Mouse (Mus musculus): ENCODE results near the gene Wrnip1. TPM values are rescaled to one million over a fixed set of nuclear protein-coding genes. Genes with fewer than 3 reads are reported as not detected.
A peak's percentile ranks its signal among the peaks of the same experiment; 100 is the strongest.

The Wrnip1 gene
- 26.2 and 29.0 TPM in 2 replicates for polyA plus RNA-seq (2015; fragmentation: Nextera tagmentation; extraction: Ambion mirVana)

DNA sequence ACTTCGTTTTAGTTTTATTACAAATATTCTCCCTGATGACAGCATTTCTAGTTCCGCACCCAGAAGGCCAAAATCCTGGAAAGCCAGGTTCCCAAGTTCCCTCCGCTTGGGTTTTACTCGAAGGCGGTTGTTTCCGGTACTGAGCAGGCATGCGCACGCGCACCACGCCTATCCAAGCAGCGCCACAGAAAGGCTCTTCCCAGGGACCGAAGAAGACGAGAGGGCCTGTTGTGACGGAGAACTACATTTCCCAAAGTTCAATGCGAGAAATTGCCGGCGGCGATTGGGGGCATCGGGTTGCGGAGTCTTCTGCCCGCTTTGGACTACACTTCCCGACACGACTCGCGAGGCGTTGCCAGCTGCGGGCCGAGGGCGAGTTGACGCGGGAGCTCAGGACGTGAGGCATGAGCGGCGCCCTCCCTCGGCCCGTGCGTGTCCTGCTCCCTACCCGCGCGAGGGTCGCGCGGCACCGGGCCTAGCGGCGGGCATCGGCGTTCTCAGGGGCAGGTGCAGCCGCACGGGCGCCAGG, at the start of gene Wrnip1:
Gene Wrnip1 (plus strand): TSS at position 346 of the 529 bp plus-strand sequence.
- H3K4me2 ChIP-seq = peak within 1 kb of the TSS; percentile 78
- under 1% methylated on average over 51 of the region's 51 CpGs for WGBS
- H3K27ac ChIP-seq = peak within 1 kb of the TSS; percentile 86
- peak; percentile 94 for ATAC-seq (ENCODE audit: insufficient number of reproducible peaks, low FRiP score, low TSS enrichment, low read depth)
- H3K36me3 ChIP-seq = peaks cover 14% of the 10 kb centered on the region
- H3K9me3 ChIP-seq = no peaks in the 10 kb centered on the region
- peak within 1 kb of the TSS; percentile 84 for H3K9ac ChIP-seq
- no peaks in the 10 kb centered on the region for H3K27me3 ChIP-seq
- peak within 1 kb of the TSS; percentile 83 for H3K4me3 ChIP-seq
- H3K4me1 ChIP-seq = peaks cover 13% of the 10 kb centered on the region

GRCm38 (mm10) chr13:32752066-32752657, 49.7 kb upstream of the Wrnip1 start:
- Histone ChIP-seq H3K27me3 (no peaks in the 10 kb centered on the region), H3K4me1 (peaks cover 4% of the 10 kb centered on the region; the same call in 1 of the 2 replicates), H3K4me2 (no peak overlapping the region), H3K27ac (no peak overlapping the region), H3K36me3 (no peaks in the 10 kb centered on the region), H3K9me3 (no peaks in the 10 kb centered on the region), H3K9ac (no peak overlapping the region), H3K4me3 (no peak overlapping the region)
- ATAC-seq (ENCODE audit: insufficient number of reproducible peaks, low FRiP score, low TSS enrichment, low read depth) = no peak
- 20% methylated on average over 4 of the region's 4 CpGs for WGBS

- Histone ChIP-seq H3K36me3 (no peaks in the 10 kb centered on the region), H3K9ac (no peak overlapping the region), H3K27ac (no peak overlapping the region), H3K4me3 (no peak overlapping the region), H3K27me3 (no peaks in the 10 kb centered on the region), H3K4me1 (peaks cover 12% of the 10 kb centered on the region), H3K4me2 (no peak overlapping the region), H3K9me3 (no peaks in the 10 kb centered on the region)
- no peak; the same call in 1 of the 2 replicates for ATAC-seq (ENCODE audit: insufficient number of reproducible peaks, low FRiP score, low TSS enrichment, low read depth)
- 21% methylated on average over 4 of the region's 4 CpGs for WGBS
Measured at GRCm38 (mm10) chr13:32759036-32759435, 42.8 kb upstream of the Wrnip1 start.

DNA sequence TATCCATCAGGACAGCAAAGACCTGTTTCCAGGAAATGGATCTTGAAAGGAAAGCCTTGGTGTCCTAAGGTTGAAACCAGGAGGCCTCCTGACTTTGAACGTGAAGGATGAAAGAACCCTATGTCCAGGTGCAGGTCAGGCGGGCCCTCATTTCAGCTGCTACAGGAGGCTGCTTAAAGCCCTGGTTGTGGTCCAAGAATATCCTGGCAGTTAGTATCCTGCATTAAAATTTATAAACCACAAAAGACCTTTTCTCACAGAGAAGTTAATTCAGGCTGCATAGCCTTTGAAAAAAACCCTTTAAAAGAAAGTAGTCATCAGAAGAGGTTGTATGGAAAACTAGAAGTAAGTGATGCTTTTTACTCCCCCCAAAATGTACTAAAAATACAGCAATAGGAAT, 41.0 kb upstream of the Wrnip1 start:
- Histone ChIP-seq H3K27me3 (no peaks in the 10 kb centered on the region), H3K4me3 (no peak overlapping the region), H3K9ac (no peak overlapping the region), H3K4me1 (peaks cover 12% of the 10 kb centered on the region), H3K27ac (no peak overlapping the region; the same call in 1 of the 2 replicates), H3K4me2 (no peak overlapping the region), H3K9me3 (no peaks in the 10 kb centered on the region), H3K36me3 (no peaks in the 10 kb centered on the region)
- 43% methylated on average over 2 of the region's 2 CpGs for WGBS
- ATAC-seq (ENCODE audit: insufficient number of reproducible peaks, low FRiP score, low TSS enrichment, low read depth) = peak; percentile 61

DNA sequence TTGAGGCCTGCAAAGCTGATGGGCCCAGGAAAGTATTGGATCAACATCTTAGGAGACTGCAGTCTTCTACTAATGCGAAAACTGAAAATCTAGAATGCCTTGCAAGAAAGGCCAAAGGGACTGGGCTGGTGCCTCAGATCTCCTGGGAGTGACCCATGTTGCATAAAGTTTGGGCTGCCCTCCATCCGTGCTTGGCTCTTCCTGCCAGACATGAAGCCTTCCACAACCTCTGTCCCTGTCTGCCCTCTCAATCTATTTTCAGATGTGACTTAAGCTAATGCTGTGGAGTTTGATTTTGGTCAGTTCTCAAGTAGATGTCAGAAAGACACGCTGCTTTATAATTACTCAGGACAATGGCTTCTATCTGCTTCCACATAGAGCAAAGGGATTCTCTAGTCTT, 38.7 kb upstream of the Wrnip1 start:
- WGBS = 83% methylated on average over 3 of the region's 3 CpGs
- Histone ChIP-seq H3K27me3 (0 out of 2 replicates have a peak, but pooled peaks cover 8% of the 10 kb centered on the region), H3K36me3 (no peaks in the 10 kb centered on the region), H3K27ac (no peak overlapping the region), H3K4me1 (peaks cover 12% of the 10 kb centered on the region), H3K9me3 (no peaks in the 10 kb centered on the region), H3K4me3 (no peak overlapping the region), H3K4me2 (no peak overlapping the region), H3K9ac (no peak overlapping the region)
- no peak for ATAC-seq (ENCODE audit: insufficient number of reproducible peaks, low FRiP score, low TSS enrichment, low read depth)

- H3K4me1 ChIP-seq = peaks cover 6% of the 10 kb centered on the region
- no peaks in the 10 kb centered on the region for H3K9me3 ChIP-seq
- H3K27me3 ChIP-seq = 0 out of 2 replicates have a peak, but pooled peaks cover 8% of the 10 kb centered on the region
- no peak overlapping the region for H3K9ac ChIP-seq
- no peak overlapping the region for H3K4me2 ChIP-seq
- no peak overlapping the region for H3K4me3 ChIP-seq
- WGBS = 44% methylated on average over 7 of the region's 7 CpGs
- no peak overlapping the region for H3K27ac ChIP-seq
- no peak for ATAC-seq (ENCODE audit: insufficient number of reproducible peaks, low FRiP score, low TSS enrichment, low read depth)
- no peaks in the 10 kb centered on the region for H3K36me3 ChIP-seq
Measured at GRCm38 (mm10) chr13:32764448-32764847, 37.4 kb upstream of the Wrnip1 start.

- Histone ChIP-seq H3K9ac (no peak overlapping the region), H3K9me3 (no peaks in the 10 kb centered on the region), H3K4me3 (no peak overlapping the region), H3K27me3 (0 out of 2 replicates have a peak, but pooled peaks cover 8% of the 10 kb centered on the region), H3K4me2 (no peak overlapping the region), H3K4me1 (0 out of 2 replicates have a peak, but pooled peaks cover 3% of the 10 kb centered on the region), H3K36me3 (no peaks in the 10 kb centered on the region), H3K27ac (no peak overlapping the region)
- ATAC-seq (ENCODE audit: insufficient number of reproducible peaks, low FRiP score, low TSS enrichment, low read depth) = no peak
- WGBS = 13% methylated on average over 4 of the region's 4 CpGs
Measured at GRCm38 (mm10) chr13:32768104-32768503, 33.7 kb upstream of the Wrnip1 start.

GRCm38 (mm10) chr13:32769960-32770359, 31.9 kb upstream of the Wrnip1 start:
- no peak overlapping the region for H3K4me3 ChIP-seq
- no peak overlapping the region for H3K27ac ChIP-seq
- WGBS = 11% methylated on average over 3 of the region's 3 CpGs
- H3K36me3 ChIP-seq = no peaks in the 10 kb centered on the region
- no peaks in the 10 kb centered on the region for H3K9me3 ChIP-seq
- 0 out of 2 replicates have a peak, but pooled peaks cover 3% of the 10 kb centered on the region for H3K4me1 ChIP-seq
- no peak overlapping the region for H3K4me2 ChIP-seq
- peak; percentile 55; the same call in 1 of the 2 replicates for ATAC-seq (ENCODE audit: insufficient number of reproducible peaks, low FRiP score, low TSS enrichment, low read depth)
- H3K9ac ChIP-seq = no peak overlapping the region
- H3K27me3 ChIP-seq = 0 out of 2 replicates have a peak, but pooled peaks cover 8% of the 10 kb centered on the region

GRCm38 (mm10) chr13:32775889-32776288, 25.9 kb upstream of the Wrnip1 start:
- H3K27ac ChIP-seq = no peak overlapping the region
- H3K27me3 ChIP-seq = 0 out of 2 replicates have a peak, but pooled peaks cover 3% of the 10 kb centered on the region
- WGBS = 80% methylated on average over 9 of the region's 9 CpGs
- no peak for ATAC-seq (ENCODE audit: insufficient number of reproducible peaks, low FRiP score, low TSS enrichment, low read depth)
- no peaks in the 10 kb centered on the region for H3K36me3 ChIP-seq
- H3K4me3 ChIP-seq = no peak overlapping the region
- H3K4me2 ChIP-seq = no peak overlapping the region
- H3K9ac ChIP-seq = no peak overlapping the region
- peaks cover 4% of the 10 kb centered on the region; the same call in 1 of the 2 replicates for H3K4me1 ChIP-seq
- H3K9me3 ChIP-seq = no peaks in the 10 kb centered on the region

DNA sequence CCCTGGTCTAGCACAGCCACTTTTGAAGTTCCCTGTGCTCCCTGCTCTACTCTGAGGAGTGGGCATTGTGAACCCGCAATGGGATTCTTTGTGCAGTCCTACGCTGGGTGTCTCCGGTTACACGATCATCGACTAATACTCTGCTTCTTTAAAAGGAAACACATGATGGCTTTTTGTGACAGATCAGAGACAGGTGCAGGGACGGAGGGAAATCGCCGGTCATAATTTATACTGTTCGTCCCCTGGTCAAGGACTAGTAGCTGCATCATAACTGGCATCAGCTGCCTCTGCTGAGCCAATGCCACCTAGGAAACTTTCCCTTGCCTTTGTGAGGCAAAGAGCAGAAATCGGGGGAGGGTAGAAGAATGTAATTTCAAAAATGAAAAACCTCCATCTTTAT, 25.5 kb upstream of the Wrnip1 start:
- H3K9me3 ChIP-seq = no peaks in the 10 kb centered on the region
- H3K27me3 ChIP-seq = 0 out of 2 replicates have a peak, but pooled peaks cover 3% of the 10 kb centered on the region
- no peak overlapping the region for H3K4me3 ChIP-seq
- no peak overlapping the region for H3K9ac ChIP-seq
- H3K4me2 ChIP-seq = no peak overlapping the region
- ATAC-seq (ENCODE audit: insufficient number of reproducible peaks, low FRiP score, low TSS enrichment, low read depth) = peak; percentile 58; the same call in 1 of the 2 replicates
- no peak overlapping the region for H3K27ac ChIP-seq
- WGBS = 61% methylated on average over 10 of the region's 10 CpGs
- H3K4me1 ChIP-seq = peaks cover 4% of the 10 kb centered on the region; the same call in 1 of the 2 replicates
- H3K36me3 ChIP-seq = no peaks in the 10 kb centered on the region

DNA sequence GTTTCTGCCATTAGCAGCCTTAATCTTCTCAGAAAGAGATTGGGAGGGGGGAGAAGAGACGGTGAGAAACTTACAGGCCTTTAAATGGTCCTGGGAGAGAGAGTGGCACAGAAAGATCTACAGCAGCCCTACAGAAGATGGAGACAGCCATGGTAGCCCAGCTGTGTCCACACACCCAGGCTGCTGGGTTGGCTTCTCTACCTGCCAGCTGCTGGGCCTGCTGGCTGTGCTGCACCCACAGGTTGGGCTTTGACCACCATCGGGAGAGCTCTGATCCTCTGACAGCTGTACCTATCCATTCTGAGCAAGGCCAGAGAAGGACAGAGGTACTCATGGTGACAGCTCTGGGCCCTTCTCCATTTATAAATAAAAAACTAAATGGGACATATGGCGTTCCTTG, 23.0 kb upstream of the Wrnip1 start:
- 64% methylated on average over 3 of the region's 3 CpGs for WGBS
- peaks cover 4% of the 10 kb centered on the region; the same call in 1 of the 2 replicates for H3K4me1 ChIP-seq
- no peak overlapping the region for H3K27ac ChIP-seq
- H3K9ac ChIP-seq = no peak overlapping the region
- H3K36me3 ChIP-seq = no peaks in the 10 kb centered on the region
- no peak for ATAC-seq (ENCODE audit: insufficient number of reproducible peaks, low FRiP score, low TSS enrichment, low read depth)
- no peaks in the 10 kb centered on the region for H3K9me3 ChIP-seq
- no peak overlapping the region for H3K4me2 ChIP-seq
- 0 out of 2 replicates have a peak, but pooled peaks cover 3% of the 10 kb centered on the region for H3K27me3 ChIP-seq
- no peak overlapping the region for H3K4me3 ChIP-seq

DNA sequence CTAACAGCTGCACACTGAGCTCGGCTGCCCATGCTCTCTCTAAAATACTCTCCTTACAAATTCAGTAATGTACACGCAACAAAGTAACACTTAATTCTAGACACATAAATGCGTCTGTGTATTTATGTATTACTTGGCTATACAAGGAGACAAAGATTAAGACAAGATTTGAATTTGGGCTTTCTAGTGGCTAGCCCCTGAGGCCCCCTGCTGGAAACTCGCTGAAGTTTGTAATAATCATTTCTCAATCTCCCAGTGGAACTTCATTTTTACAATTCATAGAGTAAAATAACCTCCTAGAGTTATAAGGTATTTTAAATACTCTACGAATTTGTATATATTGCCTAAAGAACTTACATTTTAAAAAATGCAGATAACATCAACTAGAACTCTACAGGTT, 18.8 kb upstream of the Wrnip1 start:
- H3K36me3 ChIP-seq = no peaks in the 10 kb centered on the region
- peaks cover 4% of the 10 kb centered on the region; the same call in 1 of the 2 replicates for H3K4me1 ChIP-seq
- 49% methylated on average over 5 of the region's 5 CpGs for WGBS
- ATAC-seq (ENCODE audit: insufficient number of reproducible peaks, low FRiP score, low TSS enrichment, low read depth) = no peak
- no peaks in the 10 kb centered on the region for H3K27me3 ChIP-seq
- no peak overlapping the region for H3K27ac ChIP-seq
- no peak overlapping the region for H3K4me2 ChIP-seq
- H3K9ac ChIP-seq = no peak overlapping the region
- H3K4me3 ChIP-seq = no peak overlapping the region
- no peaks in the 10 kb centered on the region for H3K9me3 ChIP-seq
